Mouse (Mus musculus): Measurements from ENCODE around the gene Adamts17.

The Adamts17 gene

DNA sequence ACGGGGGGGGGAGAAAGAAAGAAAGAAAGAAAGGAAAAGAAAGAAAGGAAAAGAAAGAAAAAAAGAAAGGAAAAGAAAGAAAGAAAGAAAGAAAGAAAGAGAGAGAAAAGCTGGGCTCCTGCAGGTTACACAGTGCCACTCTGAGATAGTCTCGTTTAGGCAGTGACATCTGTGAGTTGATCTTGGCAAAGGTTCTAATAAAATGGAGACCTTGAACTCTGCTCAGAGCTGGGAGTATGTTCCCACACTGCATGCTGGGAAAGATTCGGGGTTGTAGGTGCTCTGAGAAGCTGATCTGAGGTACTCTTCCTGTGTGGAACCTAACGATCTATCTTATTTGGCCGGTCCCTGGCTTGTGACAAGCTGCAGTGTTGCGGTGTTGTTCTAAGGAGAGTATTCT lies 7.0 kb downstream of the Adamts17 start:
- DNase-seq (ENCODE audit: low read depth) = no peak

DNA sequence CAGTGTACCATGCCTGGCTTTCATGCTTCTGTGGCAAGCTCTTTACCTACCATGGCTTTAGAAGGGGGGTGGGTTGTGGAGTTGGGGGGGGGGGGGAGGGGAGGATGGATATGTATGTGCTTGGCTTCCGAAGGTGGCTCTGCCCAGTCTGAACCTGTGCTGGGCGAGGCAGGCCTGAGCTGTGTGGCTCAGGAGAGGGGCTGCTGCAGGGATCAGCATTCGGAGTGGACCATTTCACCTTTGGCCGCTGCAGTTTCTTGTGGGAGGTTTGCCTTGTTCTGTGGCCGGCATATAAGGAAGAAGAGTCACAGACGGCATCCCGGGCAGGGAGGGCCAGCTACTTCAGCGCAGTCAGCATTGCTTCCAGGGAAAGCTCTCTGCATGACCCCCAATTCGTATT lies 7.8 kb downstream of the Adamts17 start:
- no peak for DNase-seq (ENCODE audit: low read depth)

DNA sequence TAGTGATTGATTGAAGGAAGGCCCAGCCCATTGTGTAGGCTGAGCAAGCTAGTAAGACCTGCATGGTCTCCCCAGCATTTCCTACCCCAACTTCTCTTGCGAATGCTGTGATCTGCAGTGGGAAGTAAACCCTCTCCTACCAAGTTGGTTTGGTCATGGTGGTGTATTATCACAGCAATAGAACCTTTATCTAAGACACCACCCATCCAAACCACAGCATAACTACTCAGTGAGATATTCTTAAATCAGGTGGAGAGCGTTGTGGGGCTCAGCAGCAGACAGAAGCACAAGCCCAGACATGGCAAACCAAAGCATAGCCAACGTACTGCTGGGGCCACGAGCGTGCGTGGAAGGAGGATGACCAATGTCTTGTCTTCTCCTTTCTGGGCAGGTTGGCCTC lies 9.8 kb downstream of the Adamts17 start:
- DNase-seq (ENCODE audit: low read depth) = no peak

DNA sequence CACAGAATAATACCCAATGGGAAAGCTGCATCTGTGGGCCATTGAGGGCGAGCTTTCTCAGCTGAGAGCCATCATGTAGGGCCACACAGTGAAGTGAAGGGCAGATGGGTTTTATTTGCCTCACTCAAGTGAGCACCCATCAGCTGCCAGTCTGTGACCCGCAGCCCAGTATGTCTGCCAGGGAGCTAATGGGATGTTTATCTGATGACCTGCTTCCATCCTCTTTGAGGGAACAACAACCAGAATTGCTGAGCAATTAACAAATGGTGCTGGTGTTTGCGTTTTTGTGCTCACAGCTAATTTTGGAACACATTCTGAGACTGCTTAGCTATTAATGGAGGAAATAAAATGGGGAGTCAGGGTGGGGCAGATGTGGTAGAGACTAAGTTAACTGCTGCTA lies 12.6 kb downstream of the Adamts17 start:
- DNase-seq (ENCODE audit: low read depth) = no peak

DNA sequence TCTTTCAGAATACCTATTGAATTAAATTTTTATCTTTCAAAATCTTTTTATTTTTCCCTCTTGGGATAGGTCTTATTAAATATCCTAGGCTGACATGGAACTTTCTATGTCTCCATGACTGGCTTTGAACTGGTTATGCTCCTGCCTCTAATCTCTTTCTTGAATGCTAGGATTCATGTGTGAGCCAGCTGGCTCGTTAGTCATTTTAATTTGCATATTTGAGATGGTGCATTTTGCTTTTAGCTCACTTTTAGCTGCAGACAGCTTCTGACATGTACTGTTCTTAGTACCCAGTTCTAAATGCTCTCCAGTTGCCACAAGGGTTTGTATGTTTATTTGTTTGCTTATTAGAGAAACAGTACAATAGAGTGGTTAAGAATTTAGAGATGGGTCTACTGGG lies 18.1 kb downstream of the Adamts17 start:
- DNase-seq (ENCODE audit: low read depth) = no peak

DNA sequence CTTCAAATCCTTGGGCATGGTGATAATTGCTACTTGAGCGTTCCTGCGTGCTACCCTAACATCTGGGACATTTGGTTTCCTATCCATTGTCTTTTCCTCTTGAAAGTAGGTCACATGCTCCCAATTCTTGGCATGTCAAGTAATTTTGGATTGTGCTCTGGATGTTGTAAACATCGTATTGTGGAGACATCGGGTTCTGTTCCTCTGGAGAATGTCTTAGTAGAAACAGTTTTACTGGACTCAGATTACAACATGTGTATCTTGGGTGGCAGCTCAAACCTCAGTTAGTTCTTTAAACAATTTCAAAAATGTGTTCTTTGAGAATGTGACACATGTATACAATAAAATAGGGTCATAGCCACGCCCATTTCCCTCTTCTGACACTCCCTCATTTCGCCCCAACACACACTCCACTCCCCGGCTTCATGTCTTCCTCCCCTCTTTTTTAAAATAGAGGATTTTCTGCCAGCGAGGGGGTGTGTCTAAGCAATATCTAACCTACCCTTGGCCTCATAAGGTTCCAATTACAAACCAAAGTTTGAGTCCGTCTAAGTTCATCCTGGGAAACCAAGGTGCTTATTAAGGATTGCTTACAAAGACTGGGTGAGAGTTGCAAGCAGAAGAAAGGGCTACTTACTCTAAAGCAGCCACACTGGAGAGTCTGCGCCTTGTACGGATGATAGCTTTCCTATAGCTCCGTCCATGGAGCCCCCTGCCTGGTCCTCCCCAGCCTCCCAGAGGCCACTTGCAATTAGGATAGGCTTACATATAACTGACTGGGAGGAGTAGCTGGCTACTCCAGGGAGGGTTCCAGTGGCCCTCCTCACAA lies 18.9 kb downstream of the Adamts17 start:
- no peak for DNase-seq (ENCODE audit: low read depth)

DNA sequence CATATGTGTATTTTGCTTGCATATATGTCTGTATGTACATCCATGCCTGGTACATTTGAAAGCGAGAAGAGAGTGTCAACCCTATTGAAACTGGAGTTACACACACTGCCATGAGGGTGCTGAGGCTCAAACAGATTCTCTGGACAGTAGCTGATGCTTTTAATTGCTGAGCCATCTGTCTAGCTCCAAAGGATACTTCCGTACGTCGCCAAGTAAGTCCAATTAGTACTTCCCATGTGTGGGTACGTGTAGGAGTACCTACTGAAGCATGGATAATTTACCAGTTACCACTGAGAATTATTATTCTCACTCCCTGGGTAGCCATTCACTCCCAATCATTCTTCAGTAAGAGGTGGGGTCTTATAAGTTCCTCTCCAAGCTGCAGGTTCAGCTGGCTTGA lies 19.7 kb downstream of the Adamts17 start:
- DNase-seq (ENCODE audit: low read depth) = no peak

DNA sequence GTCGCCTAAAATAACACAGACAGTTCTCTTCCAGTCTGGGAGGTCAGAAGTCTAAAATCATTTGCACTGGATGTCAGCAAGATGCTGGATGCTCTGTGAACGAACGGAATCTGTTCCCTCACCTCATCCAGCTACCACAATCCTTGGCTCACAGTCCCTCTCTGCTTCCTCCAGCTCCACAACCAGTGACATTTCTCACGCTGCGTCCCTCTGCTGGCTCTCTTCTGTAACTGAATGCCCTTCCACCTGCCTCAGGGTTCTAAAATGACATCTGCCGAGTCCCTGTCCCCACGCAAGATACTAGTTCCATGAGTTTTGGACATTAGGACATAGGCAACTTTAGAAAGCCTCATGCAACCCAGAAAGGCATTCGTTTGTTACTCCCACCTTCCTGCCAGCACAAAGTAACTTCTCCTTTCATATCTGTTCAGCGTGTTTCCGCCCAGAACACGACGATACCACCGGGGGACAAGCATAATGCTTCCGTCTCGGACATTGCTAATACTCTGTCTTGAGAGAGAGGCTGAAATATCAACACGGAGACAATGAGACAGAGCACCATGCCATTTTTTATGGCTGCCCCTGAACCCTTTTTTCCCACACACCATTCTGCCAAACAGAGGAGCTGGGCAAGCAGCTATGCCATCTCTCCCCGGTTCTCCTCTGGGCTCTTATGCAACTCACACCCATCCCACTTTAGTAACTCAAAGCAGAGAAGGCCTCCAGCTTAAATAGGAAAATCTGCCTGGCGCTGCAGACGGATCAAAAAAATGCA lies 27.6 kb downstream of the Adamts17 start:
- DNase-seq (ENCODE audit: low read depth) = no peak

DNA sequence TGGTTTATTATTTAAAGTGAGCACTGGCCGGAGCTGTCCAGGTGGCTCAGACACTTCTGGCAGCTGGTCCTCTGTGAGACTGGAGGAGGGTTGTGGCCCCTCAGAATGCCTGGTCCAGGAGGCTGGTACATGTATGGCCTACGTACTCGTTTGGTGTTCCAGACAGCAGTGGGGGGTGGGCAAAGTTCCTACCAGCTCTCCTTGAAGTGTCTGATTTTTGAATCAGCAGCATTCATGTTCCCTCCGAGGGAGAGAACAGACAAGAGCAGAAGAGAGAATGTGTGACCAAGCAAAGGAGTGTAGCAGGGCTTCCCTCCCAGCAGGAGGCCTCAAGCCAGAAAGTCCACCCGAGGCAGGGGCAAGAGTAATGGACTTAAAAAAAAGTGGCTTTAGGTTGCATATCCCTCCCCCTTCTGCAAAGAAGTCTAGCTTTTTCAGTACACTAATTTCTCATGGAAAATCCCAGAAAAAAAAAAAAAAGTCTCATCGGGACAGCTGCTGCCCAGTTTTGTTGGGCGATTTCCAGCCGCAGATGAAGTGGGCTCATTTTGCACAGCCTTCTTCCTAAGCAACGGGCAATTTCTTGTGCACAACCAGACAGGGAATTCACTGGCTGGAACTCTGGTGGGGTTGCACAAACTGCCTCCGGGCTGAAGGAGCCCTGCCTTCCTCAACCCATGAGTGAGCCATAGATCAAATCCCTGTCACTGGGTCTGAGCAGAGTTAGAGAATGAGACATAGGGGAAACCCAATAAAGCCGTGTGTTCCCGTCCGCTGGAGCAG lies 28.4 kb downstream of the Adamts17 start:
- no peak for DNase-seq (ENCODE audit: low read depth)

DNA sequence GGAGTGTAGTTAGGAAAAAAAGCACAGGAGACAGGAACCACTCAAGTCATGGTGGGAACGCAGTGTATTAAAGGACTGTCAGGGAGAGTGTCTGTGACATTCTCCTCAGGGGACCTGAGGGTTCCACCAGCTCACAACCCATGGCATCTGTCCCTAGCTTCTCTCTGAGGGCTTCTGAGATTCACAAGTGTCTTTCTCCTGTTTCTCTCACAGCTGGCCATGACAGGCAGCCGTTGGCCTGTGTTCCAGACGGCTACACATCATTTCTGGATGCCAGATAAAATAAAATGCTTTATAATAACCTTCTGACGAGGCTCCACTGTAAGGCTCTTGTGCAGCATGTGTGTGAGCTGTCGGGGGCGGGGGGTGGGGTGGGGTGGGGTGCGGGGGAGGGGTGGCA lies 32.0 kb downstream of the Adamts17 start:
- DNase-seq (ENCODE audit: low read depth) = no peak

DNA sequence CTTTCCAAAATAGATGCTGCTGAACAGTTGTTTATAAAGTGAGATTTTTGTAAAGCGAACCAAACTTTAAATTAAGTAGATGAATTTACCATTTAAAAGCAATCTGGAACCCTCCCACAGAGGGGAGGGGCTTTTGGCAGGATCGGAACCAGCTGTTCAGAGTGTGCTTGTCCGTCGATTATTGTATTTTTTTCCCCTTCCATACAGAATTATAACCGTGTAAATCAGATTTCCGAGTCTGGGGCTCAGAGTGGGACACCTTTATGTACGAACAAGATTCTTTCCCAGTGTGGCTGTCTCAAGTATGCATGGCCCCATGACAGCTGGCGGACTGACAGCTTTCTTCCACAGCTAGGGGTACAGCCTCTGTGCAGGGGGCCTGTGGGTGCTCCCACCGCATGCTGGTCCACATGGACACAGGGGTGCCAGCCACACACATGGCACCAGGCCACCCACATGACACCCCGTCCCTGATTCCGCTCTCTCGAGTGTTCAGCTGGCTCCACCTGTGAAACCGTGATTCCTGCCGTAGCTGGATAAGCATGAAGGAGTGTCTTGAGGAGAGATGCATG lies 32.5 kb downstream of the Adamts17 start:
- no peak for DNase-seq (ENCODE audit: low read depth)

DNA sequence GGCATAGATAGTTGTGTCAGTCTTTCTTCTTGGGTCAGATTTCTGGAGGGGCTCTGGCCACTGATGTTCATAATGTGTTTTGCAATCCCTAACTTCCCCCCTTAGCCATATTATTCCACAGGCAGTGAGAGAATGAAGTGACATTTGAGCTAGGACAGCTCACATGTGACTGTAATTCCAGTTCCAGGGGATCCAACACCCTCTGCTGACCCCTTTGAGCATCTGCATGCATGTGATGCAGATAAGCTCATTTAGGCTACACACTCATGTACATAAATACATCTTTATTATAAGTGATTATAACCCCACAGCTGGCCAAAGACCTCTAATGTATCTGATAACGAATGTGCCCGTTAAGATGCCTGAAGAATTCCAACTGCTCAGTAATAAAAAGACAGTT lies 33.7 kb downstream of the Adamts17 start:
- no peak for DNase-seq (ENCODE audit: low read depth)

DNA sequence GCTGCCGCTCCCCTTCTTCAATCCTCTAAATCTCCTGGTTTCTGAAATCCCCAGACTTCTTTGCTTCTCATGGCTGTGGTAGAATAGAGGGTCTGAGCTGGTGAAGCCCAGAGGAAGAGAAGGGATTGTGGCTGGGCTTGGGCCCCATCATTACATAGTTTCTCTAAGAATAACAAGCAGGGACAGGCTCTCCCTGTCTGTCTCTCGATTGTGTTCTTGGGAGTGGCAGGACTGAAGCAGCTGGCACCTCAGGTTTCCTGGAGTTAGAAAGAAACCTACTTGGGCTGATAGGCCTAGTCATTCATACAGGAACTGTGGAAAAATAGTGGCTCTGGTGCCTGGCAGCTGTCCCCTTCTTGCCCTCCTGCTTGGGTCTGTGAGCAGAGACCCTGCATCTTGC lies 51.9 kb downstream of the Adamts17 start:
- DNase-seq (ENCODE audit: low read depth) = no peak

DNA sequence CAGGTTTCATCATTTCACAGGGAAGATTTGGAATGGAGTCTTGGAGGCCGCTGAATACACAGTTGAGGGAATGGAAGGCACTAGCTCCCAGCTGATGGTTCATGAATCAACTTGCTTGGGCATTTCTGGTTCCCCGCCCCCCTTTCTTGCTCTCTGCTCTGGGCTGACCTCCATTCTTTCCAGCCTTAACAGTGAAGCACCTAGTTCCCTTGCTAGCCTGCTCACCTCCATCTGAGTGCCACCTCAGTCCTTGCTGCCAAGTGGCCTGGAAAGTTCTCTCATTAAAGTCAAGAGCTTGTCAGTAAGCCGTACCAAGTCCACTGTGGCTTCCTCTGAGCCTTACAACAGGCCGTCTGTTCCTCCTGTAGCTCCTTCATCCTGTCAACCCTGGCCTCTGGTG lies 52.6 kb downstream of the Adamts17 start:
- DNase-seq (ENCODE audit: low read depth) = no peak

DNA sequence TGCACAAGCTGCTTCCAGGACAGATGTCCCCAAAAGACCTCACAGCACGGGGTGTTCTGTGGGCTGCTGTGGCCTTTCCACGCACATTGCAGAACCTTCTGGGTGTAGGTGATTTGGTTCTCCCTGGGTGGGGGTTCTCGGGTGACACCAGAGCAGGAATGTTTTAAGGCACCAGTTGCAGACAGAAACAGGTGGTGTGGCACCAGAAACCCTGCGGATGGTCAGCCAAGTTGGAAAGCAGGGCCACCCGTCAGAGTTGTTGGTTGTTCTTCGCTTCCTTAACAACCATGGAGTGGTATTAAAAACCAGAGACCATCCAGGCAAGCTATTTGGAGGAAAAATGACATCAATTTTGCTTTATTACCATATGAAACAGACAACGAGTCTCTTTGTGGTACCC lies 62.8 kb downstream of the Adamts17 start:
- DNase-seq (ENCODE audit: low read depth) = no peak

DNA sequence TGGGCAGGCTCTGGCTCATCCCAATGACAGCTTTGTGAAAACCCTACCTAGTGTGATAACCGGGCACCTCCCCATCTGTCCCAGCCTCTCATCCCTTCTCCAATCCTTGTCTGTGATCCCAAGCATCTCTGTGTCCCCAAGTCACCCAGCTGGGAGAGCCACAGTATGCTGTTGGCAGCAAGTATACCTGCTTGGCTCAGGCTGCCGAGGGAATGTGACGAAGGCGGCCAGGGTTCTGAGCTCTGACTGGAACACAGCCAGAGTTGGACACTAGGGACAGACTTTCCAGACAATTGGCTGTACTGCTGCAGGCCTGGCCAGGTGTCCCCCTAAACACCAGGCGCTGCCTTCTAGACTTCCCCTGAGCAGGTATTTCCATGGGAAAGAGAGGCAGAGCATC lies 63.5 kb downstream of the Adamts17 start:
- DNase-seq (ENCODE audit: low read depth) = no peak

DNA sequence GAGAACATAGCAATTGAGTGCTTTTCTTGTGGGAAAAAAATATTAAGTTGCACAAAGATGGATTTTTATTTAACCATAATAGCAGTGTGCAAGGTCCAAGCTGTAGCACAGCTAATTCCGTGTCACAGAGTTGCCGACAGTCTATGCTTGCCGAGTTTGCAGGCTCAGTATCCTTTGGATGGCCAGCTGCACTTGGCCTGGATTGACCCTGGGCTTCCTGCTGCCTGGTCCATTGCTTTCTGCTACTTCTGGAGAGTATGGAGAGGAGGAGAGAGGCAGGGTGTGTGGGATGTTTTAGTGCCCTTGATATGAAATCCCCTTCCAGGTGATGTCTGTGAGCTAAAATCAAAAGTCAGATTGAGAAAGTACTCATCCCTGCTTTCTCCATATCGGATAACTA lies 66.4 kb downstream of the Adamts17 start:
- DNase-seq (ENCODE audit: low read depth) = no peak

DNA sequence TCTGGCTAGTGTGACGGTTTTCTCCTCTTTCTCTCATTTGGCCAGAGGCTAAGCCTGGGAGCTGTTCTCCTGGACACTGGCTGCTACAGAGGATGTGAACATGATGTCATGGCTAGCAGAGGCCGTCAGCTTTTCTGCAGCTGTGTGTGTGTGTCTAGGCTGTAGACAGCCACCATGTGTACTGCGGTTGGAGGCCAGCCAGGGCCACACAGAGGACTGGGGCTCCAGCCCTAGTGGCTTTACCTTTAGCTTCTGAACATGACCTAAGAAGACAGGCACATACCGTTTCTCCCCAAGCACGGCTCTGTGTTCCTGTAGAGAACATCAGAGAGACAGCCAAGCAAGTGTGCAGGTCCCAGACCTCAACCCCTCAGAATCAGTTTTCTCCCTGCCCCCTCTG lies 73.3 kb downstream of the Adamts17 start:
- no peak for DNase-seq (ENCODE audit: low read depth)

DNA sequence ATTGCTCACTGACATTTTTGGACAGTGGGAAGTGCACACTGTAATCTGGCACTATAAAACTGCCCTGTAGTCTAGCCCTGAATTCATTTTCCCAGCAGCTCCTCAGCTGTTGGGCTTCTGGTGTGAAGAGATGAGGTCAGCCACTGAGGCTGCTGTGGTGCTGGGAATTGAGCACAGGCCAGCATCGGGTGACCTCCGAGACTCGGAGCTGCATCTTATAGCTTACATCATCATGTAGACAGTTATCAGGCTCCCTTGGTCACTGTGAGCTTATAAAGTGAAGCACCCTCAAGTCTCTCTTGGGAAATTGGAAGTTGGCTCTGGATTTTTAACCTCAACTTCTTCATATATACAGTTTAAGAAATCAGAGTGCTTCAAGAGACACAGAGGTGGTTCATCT lies 84.1 kb downstream of the Adamts17 start:
- DNase-seq (ENCODE audit: low read depth) = no peak

DNA sequence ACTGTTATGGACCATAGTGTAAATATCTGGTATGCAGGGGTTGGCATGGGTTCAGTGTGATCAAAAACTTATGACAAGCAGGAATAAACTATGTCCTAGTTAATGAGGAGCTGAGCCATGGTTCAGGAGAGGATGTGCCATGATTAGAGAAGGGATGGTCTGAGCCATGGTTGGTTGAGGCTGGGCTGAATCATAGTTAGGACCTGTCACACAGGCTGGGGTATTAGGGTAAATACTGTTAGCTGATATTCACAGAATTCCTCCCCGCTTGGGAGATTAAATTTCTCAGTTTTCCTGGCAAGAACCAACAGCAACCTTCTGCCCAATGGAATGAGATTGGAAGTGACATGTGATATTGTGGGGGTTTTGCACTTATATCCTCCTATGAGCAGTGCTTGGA lies 84.6 kb downstream of the Adamts17 start:
- DNase-seq (ENCODE audit: low read depth) = no peak

DNA sequence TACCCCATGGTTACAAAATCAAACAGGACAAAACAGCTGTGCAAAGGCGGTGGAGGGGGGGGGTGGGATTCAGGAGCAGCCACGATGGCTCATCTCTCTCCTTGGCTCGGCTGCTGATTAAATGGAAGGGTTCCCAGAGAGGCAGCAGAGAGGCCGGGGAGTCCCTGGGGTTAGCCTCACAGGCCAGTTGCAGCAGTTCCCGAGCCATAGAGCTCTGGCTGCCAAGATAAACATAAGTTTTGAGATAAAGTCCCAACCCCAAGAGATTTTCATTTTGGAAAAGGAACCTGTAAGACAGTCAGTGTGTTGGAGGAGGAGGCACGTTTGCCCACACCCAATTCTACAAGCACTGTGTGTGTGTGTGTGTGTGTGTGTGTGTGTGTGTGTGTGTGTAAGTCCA lies 89.7 kb downstream of the Adamts17 start:
- no peak for DNase-seq (ENCODE audit: low read depth)

DNA sequence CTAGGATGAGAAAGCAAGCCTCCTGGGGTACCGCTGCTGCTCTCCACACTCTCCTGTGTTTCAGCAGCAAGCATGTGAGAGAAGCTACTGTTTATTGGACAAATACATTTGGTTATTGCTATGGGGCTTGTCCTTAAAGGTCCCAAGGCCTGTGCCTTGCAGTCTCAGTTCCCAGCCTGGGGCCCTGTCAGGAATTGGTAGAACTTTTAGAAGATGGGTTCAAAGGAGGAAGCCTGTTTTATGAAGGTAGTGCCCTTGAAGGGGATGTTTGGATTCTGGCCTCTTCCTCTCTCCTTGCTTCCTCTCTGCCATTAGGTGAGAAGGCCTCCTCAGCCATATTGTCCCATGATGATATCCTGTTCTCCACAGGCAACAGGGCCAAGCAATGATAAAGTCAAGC lies 91.8 kb downstream of the Adamts17 start:
- DNase-seq (ENCODE audit: low read depth) = no peak

DNA sequence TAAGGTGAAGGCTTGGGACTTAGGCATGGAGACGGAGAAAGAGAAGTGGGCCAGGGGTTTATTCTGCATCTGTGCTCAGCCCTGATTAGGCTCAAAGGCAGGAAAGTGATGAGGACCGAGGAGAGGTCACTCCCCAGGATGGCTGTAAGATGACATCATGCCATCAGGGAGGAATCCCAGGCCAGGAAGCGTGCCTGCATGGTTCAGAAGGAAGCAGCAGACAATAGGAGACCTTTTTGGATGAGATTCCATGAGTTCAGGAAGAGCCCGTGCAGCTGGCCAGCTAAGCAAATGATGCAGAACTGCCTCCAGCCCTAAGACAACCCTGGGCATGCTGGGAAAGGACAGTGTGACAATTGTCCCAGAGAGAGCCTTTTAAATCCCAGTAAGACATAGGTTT lies 93.7 kb downstream of the Adamts17 start:
- DNase-seq (ENCODE audit: low read depth) = no peak

Measured in c-Kit-positive CD71-negative TER-119-negative erythroid progenitor cells, embryonic 14.5 days (primary cell).